Mouse (Mus musculus) heart, postnatal 25 days (tissue): ENCODE results near the gene Tpte. TPM values are rescaled to one million over a fixed set of nuclear protein-coding genes. Genes with fewer than 3 reads are reported as not detected.

Source experiments
- total RNA-seq, 2 experiments: library from RNA; stranded (reverse); gene quantifications; 2 replicates each; pipeline ENCODE4 v1.2.3; 2021

Tpte gene
- total RNA-seq, 2 experiments from 2014 or later, result not detected

Other genes starting within 250 kb of the Tpte start
- under 1 TPM; 0.08 to 0.11 TPM for gene Atp7b, start 223.1 kb upstream of the Tpte start, total RNA-seq
- 1 to 10 TPM; 7.6 to 8.3 TPM for gene Alg11, start 222.7 kb upstream of the Tpte start, total RNA-seq
- not detected for gene Nek5, start 158.4 kb upstream of the Tpte start, total RNA-seq
- 1 to 10 TPM; 1.7 to 2.3 TPM for gene Nek3, start 117.0 kb upstream of the Tpte start, total RNA-seq
- gene Ckap2, start 97.6 kb upstream of the Tpte start, total RNA-seq, result under 1 TPM; 0.65 to 0.67 TPM
- gene Vps36, start 90.6 kb upstream of the Tpte start, total RNA-seq, result 10 to 100 TPM; 27.4 to 27.7 TPM
- 1 to 10 TPM; 5.4 to 6.2 TPM for gene Thsd1, start 56.1 kb upstream of the Tpte start, total RNA-seq
- 10 to 100 TPM; 12.7 to 12.9 TPM for gene Slc25a15, start 115.2 kb downstream of the Tpte start, total RNA-seq
- gene Mrps31, start 127.9 kb downstream of the Tpte start, total RNA-seq, result 10 to 100 TPM; 62.2 to 63.9 TPM